In genomic region chr5:149183721-149184103, GRCm38 (mm10) we compare ENCODE assay signal across 8 mouse cellular contexts. TPM values are rescaled to one million over a fixed set of nuclear protein-coding genes. Genes with fewer than 3 reads are reported as not detected.
DNase-seq lines count a peak whose midpoint lies in the region; ATAC-seq and TF ChIP-seq lines count a peak whose summit lies in the region.

No protein-coding gene starts in this region.

- H3K4me2 ChIP-seq in heart, embryonic 15.5 days: peak overlapping the region; percentile 71

- H3K27me3 ChIP-seq in heart, embryonic 15.5 days: no peaks in the 10 kb centered on the region
- no peaks in the 10 kb centered on the region for H3K27me3 ChIP-seq in G1E (ENCODE audit: insufficient read depth, low read length)
- H3K27me3 ChIP-seq in hindbrain, embryonic 10.5 days (ENCODE audit: insufficient read depth, poor library complexity, severe bottlenecking): no peaks in the 10 kb centered on the region

- peak overlapping the region; percentile 99 for H3K27ac ChIP-seq in heart, embryonic 15.5 days
- H3K27ac ChIP-seq in hindbrain, embryonic 10.5 days: peak overlapping the region; percentile 98

- no peaks in the 10 kb centered on the region for H3K36me3 ChIP-seq in heart, embryonic 15.5 days
- H3K36me3 ChIP-seq in G1E (replicated peaks): peaks cover 36% of the 10 kb centered on the region
- H3K36me3 ChIP-seq in hindbrain, embryonic 10.5 days: peaks cover 19% of the 10 kb centered on the region

- 1% methylated on average over 13 of the region's 13 CpGs for WGBS in heart, embryonic 15.5 days
- WGBS in hindbrain, embryonic 10.5 days: under 1% methylated on average over 13 of the region's 13 CpGs

- H3K4me3 ChIP-seq in heart, embryonic 15.5 days: peak overlapping the region; percentile 89
- peak overlapping the region; percentile 79 for H3K4me3 ChIP-seq in G1E (ENCODE audit: low read depth, low read length)
- H3K4me3 ChIP-seq in hindbrain, embryonic 10.5 days: peak overlapping the region; percentile 84

- peak; percentile 44 for ATAC-seq in heart, embryonic 15.5 days (replicated peaks; ENCODE audit: insufficient number of reproducible peaks, insufficient read depth, low FRiP score, low read depth)
- peak; percentile 45 for ATAC-seq in G1E (ENCODE audit: extremely low read depth, insufficient number of reproducible peaks, low FRiP score, poor library complexity, severe bottlenecking)
- ATAC-seq in megakaryocyte progenitor cell, adult 5-6 weeks (replicated peaks; ENCODE audit: poor library complexity): peak; percentile 43; the same call in 1 of the 2 replicates

- no peaks in the 10 kb centered on the region for H3K9me3 ChIP-seq in heart, embryonic 15.5 days (replicated peaks)
- no peaks in the 10 kb centered on the region for H3K9me3 ChIP-seq in G1E (replicated peaks)
- no peaks in the 10 kb centered on the region for H3K9me3 ChIP-seq in hindbrain, embryonic 10.5 days

- DNase-seq in heart, adult 11 months: no peak
- DNase-seq in G1E (ENCODE audit: low spot score): no peak
- DNase-seq in hindbrain, embryonic 10.5 days (ENCODE audit: low spot score): no peak
- no peak for DNase-seq in cerebellum, postnatal 10 days
- DNase-seq in left cerebral cortex, adult 9 months (ENCODE audit: low spot score in 2 of 2): no peak
- no peak for DNase-seq in left cerebral cortex, adult 18-20 months (ENCODE audit: low spot score in 2 of 2)

- TF ChIP-seq CTCF in G1E (IDR thresholded peaks at IDR 0.05; ENCODE audit: low read depth, low read length): no peak

- peaks cover 17% of the 10 kb centered on the region for H3K4me1 ChIP-seq in heart, embryonic 15.5 days (replicated peaks)
- H3K4me1 ChIP-seq in G1E (ENCODE audit: insufficient read depth, low read depth, low read length): peaks cover 23% of the 10 kb centered on the region
- H3K4me1 ChIP-seq in hindbrain, embryonic 10.5 days (replicated peaks): peaks cover 31% of the 10 kb centered on the region

- H3K9ac ChIP-seq in heart, embryonic 15.5 days: peak overlapping the region; percentile 89

RNA-seq across cellular contexts. Expression of gene Uspl1, which starts 0.4 kb away (rescaled TPM):
- polyA plus RNA-seq in heart, embryonic 15.5 days (2015; fragmentation: Nextera tagmentation; extraction: Ambion mirVana): 24.5 and 27.7 TPM in 2 replicates
- total RNA-seq in G1E (2014; fragmentation: Nextera tagmentation): 108 and 115 TPM in 2 replicates
- 69.2 and 69.7 TPM in 2 replicates for total RNA-seq in G1E (2017)
- polyA plus RNA-seq in G1E (2012): 3.6 and 4.9 TPM in 2 replicates
- 61.6 and 64.7 TPM in 2 replicates for polyA plus RNA-seq in hindbrain, embryonic 10.5 days (2016; fragmentation: Nextera tagmentation; extraction: Ambion mirVana)
- 29.8 and 39.2 TPM in 2 replicates for total RNA-seq in megakaryocyte progenitor cell, adult 5-6 weeks (2015)
- 36.5 and 40.8 TPM in 2 replicates for total RNA-seq in megakaryocyte progenitor cell, adult 5-6 weeks (2017)
- total RNA-seq in left cerebral cortex, adult 18-20 months (2021): 10 to 100 TPM; 42.5 to 42.6 TPM

RNA-seq across cellular contexts. Expression of gene Hmgb1, which starts 0.6 kb away (rescaled TPM):
- 647 and 683 TPM in 2 replicates for polyA plus RNA-seq in heart, embryonic 15.5 days (2015; fragmentation: Nextera tagmentation; extraction: Ambion mirVana)
- total RNA-seq in G1E (2014; fragmentation: Nextera tagmentation) (569 and 576 TPM in 2 replicates), G1E (2017) (517 and 593 TPM in 2 replicates)
- polyA plus RNA-seq in G1E (2012): 529 and 605 TPM in 2 replicates
- polyA plus RNA-seq in hindbrain, embryonic 10.5 days (2016; fragmentation: Nextera tagmentation; extraction: Ambion mirVana): 1,115 and 1,359 TPM in 2 replicates
- 1,237 and 1,239 TPM in 2 replicates for total RNA-seq in megakaryocyte progenitor cell, adult 5-6 weeks (2015)
- 1,041 and 1,075 TPM in 2 replicates for total RNA-seq in megakaryocyte progenitor cell, adult 5-6 weeks (2017)
- 100 to 1,000 TPM; 128 to 136 TPM for total RNA-seq in left cerebral cortex, adult 18-20 months (2021)
